Mouse (Mus musculus) limb, embryonic 10.5 days (tissue): ENCODE data around the gene Ptcd2. TPM values are rescaled to one million over a fixed set of nuclear protein-coding genes. Genes with fewer than 3 reads are reported as not detected.

Experiments used
- DNase-seq: peaks from one replicate; pipeline ENCODE4 v3.0.0-alpha.2; 2017; ENCODE audit warnings: low spot score
- H3K27ac ChIP-seq: fragments of 300-500 bp; sonication (generic); 2 replicates; pipeline ENCODE4 v1.5.1; 2016; ENCODE audit warnings: mild to moderate bottlenecking
- H3K27me3 ChIP-seq: fragments of 300-500 bp; sonication (generic); 2 replicates; pipeline ENCODE4 v1.6.1; 2016; ENCODE audit warnings: low read depth, mild to moderate bottlenecking; ENCODE audit not compliant: poor library complexity, severe bottlenecking
- H3K36me3 ChIP-seq: fragments of 300-500 bp; sonication (generic); 2 replicates; pipeline ENCODE4 v1.6.1; 2016; ENCODE audit warnings: mild to moderate bottlenecking, moderate library complexity
- H3K4me1 ChIP-seq: fragments of 300-500 bp; sonication (generic); 2 replicates; pipeline ENCODE4 v1.6.1; 2016
- H3K4me3 ChIP-seq: fragments of 300-500 bp; sonication (generic); 2 replicates; pipeline ENCODE4 v1.5.1; 2016; ENCODE audit warnings: mild to moderate bottlenecking, moderate library complexity
- H3K9me3 ChIP-seq: fragments of 300-500 bp; sonication (generic); replicated peaks from 2 replicates; pipeline ENCODE4 v1.6.1; 2016; ENCODE audit warnings: mild to moderate bottlenecking
- WGBS: fragments of 180-500 bp; shearing (Covaris S2); methylation state at CpG from one replicate; pipeline ENCODE4 v1.1.7; 2016; 5-methylcytosine and 5-hydroxymethylcytosine counted together
- polyA plus RNA-seq: library from polyadenylated mRNA; unstranded; fragments of >200 nt; fragmentation: Nextera tagmentation; extraction: Ambion mirVana; gene quantifications from 2 replicates; pipeline ENCODE4 v1.2.1, GENCODE M21; 2016

Gene Ptcd2
- polyA plus RNA-seq, 1 experiment from 2014 or later: 57.3 TPM

- Histone ChIP-seq H3K27me3 (no peaks in the 10 kb centered on the region), H3K27ac (no peak overlapping the region), H3K9me3 (no peaks in the 10 kb centered on the region), H3K4me1 (no peaks in the 10 kb centered on the region), H3K4me3 (no peak overlapping the region), H3K36me3 (peaks cover 7% of the 10 kb centered on the region)
- WGBS: 82% methylated on average over 15 of the region's 15 CpGs
- DNase-seq: no peak
Observed at GRCm38 (mm10) chr13:99314657-99315181, 29.8 kb downstream of the Ptcd2 start.

- Histone ChIP-seq H3K9me3 (no peaks in the 10 kb centered on the region), H3K4me1 (no peaks in the 10 kb centered on the region), H3K27me3 (no peaks in the 10 kb centered on the region), H3K36me3 (peaks cover 1% of the 10 kb centered on the region), H3K4me3 (no peak overlapping the region), H3K27ac (no peak overlapping the region)
- DNase-seq: no peak
- 97% methylated on average over 5 of the region's 5 CpGs for WGBS
Observed at GRCm38 (mm10) chr13:99314098-99314497, 30.4 kb downstream of the Ptcd2 start.

GRCm38 (mm10) chr13:99308393-99308792 lies 36.1 kb downstream of the Ptcd2 start:
- no peak overlapping the region for H3K4me3 ChIP-seq
- no peaks in the 10 kb centered on the region for H3K36me3 ChIP-seq
- H3K27me3 ChIP-seq: no peaks in the 10 kb centered on the region
- H3K27ac ChIP-seq: no peak overlapping the region
- no peaks in the 10 kb centered on the region for H3K9me3 ChIP-seq
- WGBS: 85% methylated on average over 8 of the region's 8 CpGs
- DNase-seq: no peak
- H3K4me1 ChIP-seq: no peaks in the 10 kb centered on the region

GRCm38 (mm10) chr13:99307930-99308359 lies 36.6 kb downstream of the Ptcd2 start:
- no peak for DNase-seq
- no peaks in the 10 kb centered on the region for H3K4me1 ChIP-seq
- H3K27ac ChIP-seq: no peak overlapping the region
- no peaks in the 10 kb centered on the region for H3K9me3 ChIP-seq
- no peaks in the 10 kb centered on the region for H3K27me3 ChIP-seq
- WGBS: 91% methylated on average over 5 of the region's 5 CpGs
- no peaks in the 10 kb centered on the region for H3K36me3 ChIP-seq
- H3K4me3 ChIP-seq: no peak overlapping the region

- DNase-seq: no peak
- Histone ChIP-seq H3K36me3 (no peaks in the 10 kb centered on the region), H3K27ac (no peak overlapping the region), H3K27me3 (no peaks in the 10 kb centered on the region), H3K4me3 (no peak overlapping the region), H3K4me1 (no peaks in the 10 kb centered on the region), H3K9me3 (no peaks in the 10 kb centered on the region)
- 86% methylated on average over 8 of the region's 8 CpGs for WGBS
Observed at GRCm38 (mm10) chr13:99306164-99306563, 38.3 kb downstream of the Ptcd2 start.

GRCm38 (mm10) chr13:99305186-99305585 lies 39.3 kb downstream of the Ptcd2 start:
- WGBS: 86% methylated on average over 1 of the region's 1 CpGs

GRCm38 (mm10) chr13:99304365-99304764 lies 40.1 kb downstream of the Ptcd2 start:
- Histone ChIP-seq H3K4me1 (peaks cover 1% of the 10 kb centered on the region), H3K9me3 (no peaks in the 10 kb centered on the region), H3K4me3 (no peak overlapping the region), H3K27me3 (no peaks in the 10 kb centered on the region), H3K36me3 (no peaks in the 10 kb centered on the region), H3K27ac (no peak overlapping the region)
- DNase-seq: no peak
- WGBS: 76% methylated on average over 11 of the region's 11 CpGs

More at GRCm38 (mm10) chr13:99305186-99305585, 39.3 kb downstream of the Ptcd2 start:
- Histone ChIP-seq H3K4me3 (no peak overlapping the region), H3K27me3 (no peaks in the 10 kb centered on the region), H3K4me1 (no peaks in the 10 kb centered on the region), H3K27ac (no peak overlapping the region), H3K9me3 (no peaks in the 10 kb centered on the region), H3K36me3 (no peaks in the 10 kb centered on the region)
- DNase-seq: no peak

- no peak overlapping the region for H3K4me3 ChIP-seq
- H3K9me3 ChIP-seq: no peaks in the 10 kb centered on the region
- no peak overlapping the region for H3K27ac ChIP-seq
- DNase-seq: no peak
- H3K4me1 ChIP-seq: peaks cover 5% of the 10 kb centered on the region
- 92% methylated on average over 5 of the region's 5 CpGs for WGBS
- H3K27me3 ChIP-seq: no peaks in the 10 kb centered on the region
- H3K36me3 ChIP-seq: no peaks in the 10 kb centered on the region
Observed at GRCm38 (mm10) chr13:99303846-99304245, 40.7 kb downstream of the Ptcd2 start.

GRCm38 (mm10) chr13:99299921-99300320 lies 44.6 kb downstream of the Ptcd2 start:
- Histone ChIP-seq H3K4me1 (peaks cover 18% of the 10 kb centered on the region), H3K4me3 (no peak overlapping the region), H3K27me3 (no peaks in the 10 kb centered on the region), H3K27ac (no peak overlapping the region), H3K36me3 (no peaks in the 10 kb centered on the region), H3K9me3 (no peaks in the 10 kb centered on the region)
- DNase-seq: no peak
- WGBS: 94% methylated on average over 5 of the region's 5 CpGs

GRCm38 (mm10) chr13:99294176-99294575 lies 50.3 kb downstream of the Ptcd2 start:
- Histone ChIP-seq H3K27me3 (no peaks in the 10 kb centered on the region), H3K36me3 (no peaks in the 10 kb centered on the region), H3K4me3 (no peak overlapping the region), H3K9me3 (no peaks in the 10 kb centered on the region), H3K27ac (no peak overlapping the region), H3K4me1 (peaks cover 15% of the 10 kb centered on the region)
- DNase-seq: no peak
- 91% methylated on average over 13 of the region's 13 CpGs for WGBS

GRCm38 (mm10) chr13:99290766-99291165 lies 53.7 kb downstream of the Ptcd2 start:
- no peaks in the 10 kb centered on the region for H3K36me3 ChIP-seq

GRCm38 (mm10) chr13:99287786-99288185 lies 56.7 kb downstream of the Ptcd2 start:
- Histone ChIP-seq H3K27me3 (no peaks in the 10 kb centered on the region), H3K4me3 (no peak overlapping the region), H3K36me3 (no peaks in the 10 kb centered on the region), H3K9me3 (no peaks in the 10 kb centered on the region), H3K4me1 (peaks cover 8% of the 10 kb centered on the region; the same call in 1 of the 2 replicates), H3K27ac (no peak overlapping the region)
- DNase-seq: no peak
- WGBS: 91% methylated on average over 9 of the region's 9 CpGs

More at GRCm38 (mm10) chr13:99290766-99291165, 53.7 kb downstream of the Ptcd2 start:
- Histone ChIP-seq H3K4me1 (no peaks in the 10 kb centered on the region), H3K4me3 (no peak overlapping the region), H3K9me3 (no peaks in the 10 kb centered on the region), H3K27ac (no peak overlapping the region), H3K27me3 (no peaks in the 10 kb centered on the region)
- 92% methylated on average over 8 of the region's 8 CpGs for WGBS
- no peak for DNase-seq

- Histone ChIP-seq H3K4me1 (peaks cover 8% of the 10 kb centered on the region; the same call in 1 of the 2 replicates), H3K9me3 (no peaks in the 10 kb centered on the region), H3K27ac (no peak overlapping the region), H3K36me3 (no peaks in the 10 kb centered on the region), H3K27me3 (no peaks in the 10 kb centered on the region), H3K4me3 (no peak overlapping the region)
- no peak for DNase-seq
- WGBS: 95% methylated on average over 4 of the region's 4 CpGs
Observed at GRCm38 (mm10) chr13:99287207-99287606, 57.3 kb downstream of the Ptcd2 start.

GRCm38 (mm10) chr13:99285241-99285640 lies 59.3 kb downstream of the Ptcd2 start:
- Histone ChIP-seq H3K9me3 (no peaks in the 10 kb centered on the region), H3K4me3 (no peak overlapping the region), H3K27ac (no peak overlapping the region), H3K4me1 (peaks cover 8% of the 10 kb centered on the region; the same call in 1 of the 2 replicates), H3K36me3 (no peaks in the 10 kb centered on the region), H3K27me3 (no peaks in the 10 kb centered on the region)
- DNase-seq: no peak
- 58% methylated on average over 2 of the region's 2 CpGs for WGBS
